8 mouse cellular contexts compared by ENCODE assay signal in the genomic region with DNA sequence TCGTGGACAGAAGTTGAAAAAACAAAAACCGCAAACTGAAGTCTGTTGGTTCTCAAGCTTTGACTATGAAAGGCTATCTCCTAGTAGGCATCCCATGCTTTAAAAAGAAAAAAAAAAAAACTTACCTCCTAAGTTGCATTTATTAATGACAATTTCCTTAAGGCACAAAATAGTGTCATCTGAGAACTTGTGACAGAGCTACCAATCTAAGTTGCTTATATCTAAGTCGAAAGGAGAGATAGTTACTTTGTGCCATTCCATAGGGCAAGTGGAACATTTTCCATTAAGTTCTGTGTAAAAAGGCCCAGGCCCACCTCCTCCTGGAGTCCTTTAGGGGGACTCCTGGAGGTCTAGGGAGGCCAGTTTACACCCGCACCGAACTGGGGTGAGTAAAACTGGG. TPM values are rescaled to one million over a fixed set of nuclear protein-coding genes. Genes with fewer than 3 reads are reported as not detected.
DNase-seq lines count a peak whose midpoint lies in the region; ATAC-seq and TF ChIP-seq lines count a peak whose summit lies in the region.

No protein-coding gene starts in this region.

- no peak for TF ChIP-seq CTCF in cerebellum, adult 2 months (IDR thresholded peaks at IDR 0.05; ENCODE audit: borderline replicate concordance, insufficient read depth, low read depth, low read length)

- DNase-seq in cerebellum, adult 2 months, result no peak
- DNase-seq in lung, adult 18-20 months, result no peak
- DNase-seq in limb, embryonic 14.5 days (ENCODE audit: low spot score), result no peak
- DNase-seq in ovary, postnatal 14 days (ENCODE audit: low spot score), result no peak
- DNase-seq in frontal cortex, adult 2 months (ENCODE audit: extremely low spot score in 1 of 2, low spot score in 1 of 2), result no peak

- WGBS in cerebellum, adult 2 months, result 75% methylated on average over 5 of the region's 5 CpGs
- WGBS in lung, embryonic 16.5 days, result 62% methylated on average over 5 of the region's 5 CpGs
- 58% methylated on average over 5 of the region's 5 CpGs for WGBS in limb, embryonic 14.5 days
- 57% methylated on average over 5 of the region's 5 CpGs for WGBS in stomach, embryonic 14.5 days

- H3K27me3 ChIP-seq in cerebellum, adult 2 months (ENCODE audit: control insufficient read depth, insufficient read depth, low read length), result no peaks in the 10 kb centered on the region
- no peaks in the 10 kb centered on the region for H3K27me3 ChIP-seq in lung, embryonic 16.5 days (ENCODE audit: control insufficient read depth, insufficient read depth, low read depth, low read length)
- no peaks in the 10 kb centered on the region for H3K27me3 ChIP-seq in limb, embryonic 14.5 days (ENCODE audit: control insufficient read depth, insufficient read depth, low read length)
- no peaks in the 10 kb centered on the region for H3K27me3 ChIP-seq in stomach, embryonic 14.5 days (ENCODE audit: control insufficient read depth, insufficient read depth, low read length)

- H3K9me3 ChIP-seq in lung, embryonic 16.5 days (ENCODE audit: control insufficient read depth, low read length), result no peaks in the 10 kb centered on the region
- H3K9me3 ChIP-seq in limb, embryonic 14.5 days (ENCODE audit: control insufficient read depth, low read length), result no peaks in the 10 kb centered on the region
- no peaks in the 10 kb centered on the region for H3K9me3 ChIP-seq in stomach, embryonic 14.5 days (ENCODE audit: control insufficient read depth, low read depth, low read length)

- H3K4me2 ChIP-seq in lung, embryonic 16.5 days (ENCODE audit: low read depth, low read length), result peak overlapping the region; percentile 71; the same call in 1 of the 2 replicates
- H3K4me2 ChIP-seq in limb, embryonic 14.5 days (replicated peaks; ENCODE audit: low read depth, low read length, severe bottlenecking), result peak overlapping the region; percentile 68
- peak overlapping the region; percentile 51 for H3K4me2 ChIP-seq in stomach, embryonic 14.5 days (replicated peaks; ENCODE audit: low read depth, low read length)

- no peak for TF ChIP-seq POLR2A in cerebellum, adult 2 months (IDR thresholded peaks at IDR 0.05; ENCODE audit: borderline replicate concordance, insufficient read depth, low read length)
- TF ChIP-seq POLR2A in limb, embryonic 14.5 days (IDR thresholded peaks at IDR 0.05; ENCODE audit: borderline replicate concordance, extremely low read depth, insufficient read depth, insufficient read length), result no peak

- H3K9ac ChIP-seq in lung, embryonic 16.5 days (ENCODE audit: low read length), result no peak overlapping the region
- H3K9ac ChIP-seq in limb, embryonic 14.5 days (ENCODE audit: low read depth, low read length, severe bottlenecking), result peak overlapping the region; percentile 81; the same call in 1 of the 2 replicates
- no peak overlapping the region for H3K9ac ChIP-seq in stomach, embryonic 14.5 days (replicated peaks; ENCODE audit: low read depth, low read length)

- no peak for ATAC-seq in cerebellum, adult (ENCODE audit: insufficient number of reproducible peaks, low FRiP score, low TSS enrichment)
- no peak for ATAC-seq in lung, embryonic 16.5 days (ENCODE audit: low read depth)
- no peak for ATAC-seq in limb, embryonic 14.5 days (ENCODE audit: low FRiP score, low read depth)
- no peak for ATAC-seq in stomach, embryonic 14.5 days (ENCODE audit: insufficient number of reproducible peaks, insufficient read depth, low FRiP score, low read depth)

- H3K27ac ChIP-seq in cerebellum, adult 2 months (ENCODE audit: insufficient read depth, low read length), result peak overlapping the region; percentile 33
- H3K27ac ChIP-seq in lung, embryonic 16.5 days (ENCODE audit: low read length), result no peak overlapping the region
- H3K27ac ChIP-seq in limb, embryonic 14.5 days (replicated peaks; ENCODE audit: low read depth, low read length), result peak overlapping the region; percentile 81
- peak overlapping the region; percentile 85 for H3K27ac ChIP-seq in stomach, embryonic 14.5 days (ENCODE audit: low read length)

- peak overlapping the region; percentile 97 for H3K4me3 ChIP-seq in cerebellum, adult 2 months (replicated peaks; ENCODE audit: insufficient read depth, low read depth, low read length)
- no peak overlapping the region for H3K4me3 ChIP-seq in lung, embryonic 16.5 days (ENCODE audit: low read length)
- H3K4me3 ChIP-seq in limb, embryonic 14.5 days (replicated peaks; ENCODE audit: low read length), result peak overlapping the region; percentile 81
- H3K4me3 ChIP-seq in stomach, embryonic 14.5 days (ENCODE audit: low read depth, low read length), result no peak overlapping the region

- H3K4me1 ChIP-seq in cerebellum, adult 2 months (ENCODE audit: control insufficient read depth, insufficient read depth, low read length), result peaks cover 11% of the 10 kb centered on the region; the same call in 1 of the 2 replicates
- peaks cover 12% of the 10 kb centered on the region; the same call in 1 of the 2 replicates for H3K4me1 ChIP-seq in lung, embryonic 16.5 days (replicated peaks; ENCODE audit: control insufficient read depth, insufficient read depth, low read length)
- peaks cover 9% of the 10 kb centered on the region for H3K4me1 ChIP-seq in limb, embryonic 14.5 days (ENCODE audit: control insufficient read depth, insufficient read depth, low read length)
- H3K4me1 ChIP-seq in stomach, embryonic 14.5 days (ENCODE audit: control insufficient read depth, insufficient read depth, low read length), result peaks cover 14% of the 10 kb centered on the region; the same call in 1 of the 2 replicates

- peaks cover 9% of the 10 kb centered on the region; the same call in 1 of the 2 replicates for H3K36me3 ChIP-seq in lung, embryonic 16.5 days (ENCODE audit: control insufficient read depth, insufficient read depth, low read length)
- peaks cover 16% of the 10 kb centered on the region for H3K36me3 ChIP-seq in limb, embryonic 14.5 days (ENCODE audit: control insufficient read depth, insufficient read depth, low read length)
- peaks cover 10% of the 10 kb centered on the region; the same call in 1 of the 2 replicates for H3K36me3 ChIP-seq in stomach, embryonic 14.5 days (ENCODE audit: control insufficient read depth, insufficient read depth, low read length)

RNA-seq across cellular contexts. Expression of a gene that starts 10.7 kb away (rescaled TPM):
- 30.2 and 34.7 TPM in 2 replicates for polyA plus RNA-seq in cerebellum, adult 2 months (2012; rRNA removed)
- 58.9 and 60.3 TPM in 2 replicates for polyA plus RNA-seq in lung, embryonic 16.5 days (2015; fragmentation: Nextera tagmentation; extraction: Ambion mirVana)
- 25.2 and 27.3 TPM in 2 replicates for polyA plus RNA-seq in limb, embryonic 14.5 days (2012; rRNA removed)
- 51.0 and 53.8 TPM in 2 replicates for polyA plus RNA-seq in limb, embryonic 14.5 days (2014; fragmentation: Nextera tagmentation; extraction: Ambion mirVana)
- polyA plus RNA-seq in stomach, embryonic 14.5 days (2014; fragmentation: Nextera tagmentation; extraction: Ambion mirVana), result 73.1 and 77.7 TPM in 2 replicates
- 14.0 and 16.8 TPM in 2 replicates for polyA plus RNA-seq in frontal cortex, adult 2 months (2012; rRNA removed)

Comparison
In these comparisons a context has a peak if more than half of its experiments do, and no peak if none do; other contexts are left out.
1. H3K4me3 ChIP-seq: peak in cerebellum, adult 2 months (single experiment) and limb, embryonic 14.5 days (single experiment); none in lung, embryonic 16.5 days (single experiment) and stomach, embryonic 14.5 days (single experiment).
2. Peak in every context shown above with its lines, with median percentiles within 50 percentile points of each other: H3K4me2 ChIP-seq.